Mouse (Mus musculus) adrenal gland, adult 8-10 months (tissue): Measurements from ENCODE around the gene Dicer1. TPM values are rescaled to one million over a fixed set of nuclear protein-coding genes. Genes with fewer than 3 reads are reported as not detected.
"Not testable (repeated sequence)": the region's sequence is repeated elsewhere in the genome, so short reads cannot be mapped to it uniquely, and the experiment has no call there.

ENCODE experiments used
- DNase-seq: peaks from one replicate; pipeline ENCODE4 v3.0.0; 2022
- total RNA-seq, 4 experiments: library from RNA; stranded (reverse); gene quantifications; 2 replicates each; pipeline ENCODE4 v1.2.4; 2022

The Dicer1 gene
- total RNA-seq, 4 experiments from 2014 or later = 46.3 to 58.1 (median 48.4) TPM

DNA sequence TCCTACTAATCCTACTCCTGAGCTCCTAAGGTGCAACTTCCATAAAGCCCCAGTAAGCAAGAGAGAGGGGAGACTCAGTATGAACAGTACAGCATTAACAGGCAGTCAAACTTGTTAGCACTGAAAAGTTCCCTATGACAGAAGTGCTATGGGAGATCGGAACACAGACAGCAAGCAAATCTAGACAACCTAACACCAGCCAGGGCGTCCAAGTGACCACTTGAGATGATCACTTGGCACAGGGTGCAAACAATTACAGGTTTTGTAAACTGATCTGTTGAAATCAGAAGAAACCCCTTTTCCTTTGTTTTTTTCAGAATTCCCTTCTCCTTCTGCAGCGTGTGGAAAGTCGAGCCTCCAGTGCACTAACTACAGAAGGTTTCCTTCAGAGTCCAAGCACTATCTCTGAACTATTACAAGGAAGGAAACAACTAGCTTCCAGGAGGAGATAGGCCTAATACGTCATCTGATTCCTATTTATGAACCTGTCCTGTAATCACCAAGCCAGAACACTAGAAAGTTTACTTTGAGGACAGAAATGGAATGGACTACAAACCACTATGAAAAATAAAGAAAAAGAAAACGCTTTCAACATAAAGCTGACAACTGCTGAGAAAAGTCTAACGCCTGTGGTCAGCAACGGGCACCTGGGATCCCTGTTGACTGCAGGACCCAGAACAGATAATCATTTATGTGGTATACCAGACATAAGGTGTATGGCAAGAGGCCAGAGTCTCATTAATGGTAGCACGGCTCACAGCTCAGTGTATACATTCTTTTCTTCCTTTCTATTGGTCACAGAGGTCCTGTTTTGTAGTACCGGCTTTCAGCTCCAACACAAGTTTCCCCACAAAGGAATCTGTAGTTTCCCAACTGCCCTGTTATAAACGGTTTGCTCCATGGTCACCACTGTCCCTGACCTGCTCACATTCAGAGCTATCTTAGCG lies 10.6 kb downstream of the Dicer1 start:
- no peak for DNase-seq

DNA sequence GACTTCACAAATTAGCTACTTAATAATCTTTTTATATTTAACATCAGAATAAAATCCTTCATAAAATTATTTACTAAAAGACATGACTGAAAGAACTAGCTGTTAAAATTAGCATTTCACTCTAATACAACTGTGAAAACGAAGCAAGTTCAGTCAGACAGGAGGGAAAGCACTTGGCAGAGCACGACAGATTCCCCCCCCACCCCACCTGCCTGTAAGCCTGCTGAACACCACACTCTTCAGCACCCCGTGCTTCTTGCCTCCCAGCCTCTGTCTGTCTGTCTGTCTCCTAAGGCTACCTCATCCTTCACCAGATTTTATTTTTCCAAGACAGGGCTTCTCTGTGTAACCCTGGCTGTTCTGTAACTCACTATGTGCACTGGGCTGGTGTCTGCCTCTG lies 12.8 kb downstream of the Dicer1 start:
- DNase-seq = no peak

DNA sequence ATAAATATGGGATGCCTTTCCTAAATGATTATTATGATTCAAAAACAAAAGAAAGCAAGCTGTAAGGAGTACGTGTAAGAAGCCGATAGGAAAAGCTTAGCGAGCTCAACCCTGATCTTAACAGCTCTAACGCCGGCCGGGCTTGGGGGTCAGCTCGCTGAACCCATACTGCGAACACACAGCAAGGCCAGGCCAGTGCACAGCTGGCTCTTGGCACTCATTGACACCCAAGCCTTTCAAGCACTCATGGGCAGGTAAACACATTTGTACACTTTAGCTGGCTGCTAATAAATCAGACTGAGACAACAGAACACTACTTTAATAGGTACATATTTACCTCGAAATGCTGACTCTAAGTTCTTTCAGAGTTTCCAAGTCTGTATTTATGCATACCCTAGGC lies 13.3 kb downstream of the Dicer1 start:
- no peak for DNase-seq

DNA sequence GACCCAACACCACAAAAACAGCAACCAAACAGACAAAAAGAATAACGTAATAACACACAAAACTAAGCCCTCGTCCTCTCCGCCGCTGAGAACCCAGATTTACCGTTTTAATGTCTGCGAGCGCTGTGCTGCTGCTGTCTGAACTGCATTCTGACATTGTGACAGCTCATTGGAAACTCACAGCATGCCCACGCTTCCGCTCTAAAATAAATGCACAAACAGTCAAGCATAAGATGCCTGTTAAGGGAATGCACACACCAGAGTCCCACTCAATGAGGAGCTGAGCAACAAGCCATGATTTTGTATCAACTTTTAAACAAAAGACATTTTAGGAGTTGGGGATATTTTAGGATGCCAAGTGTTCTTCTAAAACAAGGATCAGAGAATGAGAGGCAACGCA lies 14.1 kb downstream of the Dicer1 start:
- no peak for DNase-seq

GRCm38 (mm10) chr12:104735993-104736395 lies 15.8 kb downstream of the Dicer1 start:
- no peak for DNase-seq

DNA sequence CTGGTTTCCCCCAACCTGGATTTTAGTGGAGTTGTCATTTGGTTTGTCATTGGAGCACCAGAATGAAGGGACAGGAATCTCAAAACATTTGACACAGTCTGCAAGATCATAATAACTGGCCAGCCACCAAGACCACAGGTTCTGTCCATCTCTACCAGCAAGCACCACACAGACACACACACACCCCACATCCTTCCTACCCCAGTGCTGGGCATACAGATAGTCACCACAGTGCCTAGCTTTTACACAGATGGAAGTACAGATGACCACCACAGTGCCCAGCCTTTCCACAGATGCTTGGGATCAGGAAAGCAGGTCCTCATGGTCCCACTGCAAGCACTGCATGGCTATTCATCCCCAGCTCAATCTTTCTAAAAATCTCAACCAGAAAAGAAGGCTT lies 18.6 kb downstream of the Dicer1 start:
- DNase-seq = no peak

DNA sequence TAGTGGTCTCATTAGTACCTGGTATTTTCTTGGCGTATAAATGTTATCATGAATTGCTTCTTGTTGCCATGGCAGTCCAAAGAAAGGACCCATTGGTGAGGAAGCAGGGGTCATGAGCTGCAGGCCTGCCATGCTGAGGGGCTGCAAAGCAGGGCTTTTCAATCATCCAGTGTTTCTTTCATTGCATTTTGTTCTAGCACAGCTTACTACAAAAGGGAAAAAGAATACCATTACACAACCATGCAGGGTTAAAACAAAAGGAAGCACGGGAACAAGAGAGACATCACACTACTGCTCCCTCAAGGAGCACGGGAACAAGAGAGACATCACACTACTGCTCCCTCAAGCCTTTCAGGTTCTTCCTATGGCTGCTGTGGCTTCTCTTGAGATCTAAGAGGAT lies 20.0 kb downstream of the Dicer1 start:
- DNase-seq = no peak

GRCm38 (mm10) chr12:104726436-104726835 lies 25.3 kb downstream of the Dicer1 start:
- not testable (repeated sequence) for DNase-seq

DNA sequence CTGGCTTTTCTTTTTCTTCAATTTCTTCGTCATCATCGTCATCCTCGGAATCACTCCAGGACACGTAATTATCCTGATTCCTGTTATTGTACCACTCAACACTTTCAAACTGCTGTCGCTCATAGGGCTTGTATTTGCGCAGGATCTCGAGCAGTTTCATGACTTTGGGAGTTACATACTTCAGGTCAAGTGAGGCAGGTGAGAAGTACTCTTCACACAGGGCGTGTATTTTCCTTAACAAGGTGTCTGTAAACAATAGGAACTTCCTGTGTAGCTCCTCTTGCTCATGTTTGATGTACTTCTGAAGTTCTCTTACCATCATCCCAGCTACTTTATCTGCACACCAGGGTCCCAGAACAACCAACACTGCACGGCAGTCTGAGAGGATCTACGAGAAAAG lies 29.7 kb downstream of the Dicer1 start:
- no peak for DNase-seq

DNA sequence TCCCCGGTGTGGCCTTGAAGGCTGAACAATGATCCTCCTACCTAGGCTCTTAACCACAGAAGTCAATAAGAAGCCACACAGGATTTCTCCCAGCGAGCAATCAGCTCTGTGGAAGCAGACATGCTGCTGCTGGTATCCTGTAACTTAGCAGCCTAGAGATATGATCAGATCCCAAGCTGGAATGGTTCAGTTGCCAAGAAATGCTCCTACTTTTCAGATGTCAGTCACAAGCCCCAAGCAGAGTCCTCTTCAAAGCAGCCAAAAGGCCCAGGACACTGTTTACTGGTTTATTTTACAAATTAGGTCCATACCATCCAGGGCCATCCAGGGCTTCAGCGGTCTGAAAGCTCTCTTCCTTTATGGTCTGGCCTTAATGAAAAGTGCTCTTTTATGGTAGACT lies 30.7 kb downstream of the Dicer1 start:
- no peak for DNase-seq

DNA sequence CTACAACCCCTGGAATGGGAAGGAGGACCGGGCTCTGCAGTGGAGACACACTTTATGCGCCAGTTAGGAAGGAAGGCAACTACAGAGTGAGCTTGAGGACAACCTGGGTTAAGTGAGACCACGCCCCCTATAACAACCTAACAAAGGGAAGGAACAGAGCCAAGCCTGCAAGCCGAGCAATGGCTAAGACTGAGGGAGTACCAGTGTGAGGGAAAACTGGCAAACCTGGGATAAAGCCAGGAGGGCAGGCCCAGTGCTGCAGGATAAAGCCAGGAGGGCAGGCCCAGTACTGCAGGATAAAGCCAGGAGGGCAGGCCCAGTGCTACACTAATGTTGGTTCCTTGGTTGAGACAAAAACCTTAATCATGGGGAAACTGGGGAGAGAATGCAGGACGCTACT lies 32.8 kb downstream of the Dicer1 start:
- no peak for DNase-seq

DNA sequence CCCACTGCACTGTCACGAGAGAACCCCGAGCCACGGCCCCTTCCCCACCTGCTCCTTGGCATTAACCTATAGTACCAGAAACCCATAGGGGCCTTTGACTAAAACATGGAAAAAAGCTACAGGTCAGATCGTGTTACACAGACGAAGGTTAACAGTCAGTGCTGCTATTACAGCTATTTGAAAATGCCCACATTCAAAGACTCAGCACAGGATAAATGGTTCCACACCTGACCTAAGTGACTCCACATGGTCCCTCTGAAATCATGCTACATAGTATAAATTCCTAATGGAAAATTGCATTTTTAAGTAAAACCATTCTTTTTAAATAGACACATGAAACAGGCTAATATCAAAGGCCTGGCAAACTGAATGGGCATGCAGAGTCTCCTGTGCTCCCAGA lies 35.3 kb downstream of the Dicer1 start:
- no peak for DNase-seq

DNA sequence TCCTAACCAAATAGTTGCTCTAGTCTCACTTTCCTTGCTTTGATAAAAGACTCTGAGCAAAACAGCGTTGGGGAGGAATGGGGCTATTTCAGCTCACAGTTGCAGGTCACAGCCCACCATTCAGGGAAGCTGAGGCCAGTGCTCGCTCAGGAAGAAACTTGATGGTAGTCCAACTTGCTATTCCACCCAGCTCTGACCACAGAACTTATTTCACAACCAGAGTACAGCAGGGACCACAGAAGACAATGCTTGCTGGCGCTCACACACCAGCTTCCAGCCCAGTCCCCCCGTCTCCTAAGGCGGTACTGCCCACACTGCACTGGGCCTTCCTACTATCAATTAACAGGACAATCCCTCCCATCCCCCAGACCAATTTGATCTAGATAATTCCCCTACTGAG lies 36.3 kb downstream of the Dicer1 start:
- DNase-seq = no peak

DNA sequence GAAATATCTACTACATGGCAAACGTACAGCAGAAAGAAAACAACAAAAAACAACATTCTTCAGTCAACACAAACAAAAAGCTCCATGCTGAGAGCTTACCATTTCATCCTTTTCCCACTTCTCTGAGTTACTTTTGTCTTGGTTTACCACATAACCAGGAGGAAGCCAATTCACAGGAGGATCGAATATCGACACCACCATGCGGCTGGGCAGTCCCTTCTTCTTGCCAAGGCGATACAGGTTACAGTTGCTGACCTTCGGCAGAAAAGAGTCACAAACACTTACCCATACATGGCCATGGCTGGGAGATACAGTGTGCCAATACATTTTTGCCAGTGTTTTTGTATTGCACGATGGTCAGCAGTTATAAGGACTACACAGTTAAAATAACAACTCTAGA lies 51.5 kb downstream of the Dicer1 start:
- no peak for DNase-seq

DNA sequence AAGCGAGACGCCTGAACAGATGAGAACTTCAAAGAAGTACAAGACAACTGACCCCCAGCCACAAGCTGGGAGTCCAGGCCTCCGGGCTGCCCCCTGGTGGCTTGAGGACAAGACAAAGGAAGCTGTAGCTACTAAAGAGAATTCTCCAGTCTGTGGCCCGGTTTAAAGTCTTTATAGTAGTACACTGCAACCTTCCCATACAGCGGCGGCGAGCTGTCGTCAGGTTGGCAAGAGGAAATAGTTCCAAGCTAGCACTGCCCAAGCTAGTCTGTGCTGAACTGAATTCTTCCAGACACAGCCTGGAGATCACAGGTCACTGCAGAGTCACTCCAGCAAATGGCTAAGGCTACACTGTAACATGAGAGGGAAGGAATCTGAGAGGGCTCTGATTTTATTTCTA lies 52.0 kb downstream of the Dicer1 start:
- no peak for DNase-seq

GRCm38 (mm10) chr12:104695514-104695913 lies 56.2 kb downstream of the Dicer1 start:
- DNase-seq = no peak

- DNase-seq = no peak
Measured at GRCm38 (mm10) chr12:104692864-104693263, 58.9 kb downstream of the Dicer1 start.

DNA sequence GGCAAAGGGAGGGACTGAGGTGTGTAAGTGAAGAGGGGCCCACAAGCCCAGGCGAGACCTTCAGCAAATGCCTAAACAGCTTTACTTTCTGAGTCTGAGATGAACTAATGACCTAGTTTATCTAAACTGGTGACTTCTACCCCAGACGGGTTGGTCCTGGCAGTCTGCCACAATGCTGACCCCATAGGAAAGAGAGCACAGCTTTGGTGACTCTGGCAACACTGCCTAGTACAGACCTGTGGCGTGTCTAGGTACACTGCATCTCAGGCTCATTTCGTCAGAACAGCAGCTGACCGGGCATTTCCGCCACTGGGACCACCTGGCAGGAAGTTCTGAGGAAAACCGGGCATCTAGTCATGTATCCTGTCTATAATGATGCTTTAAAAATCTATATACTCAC lies 61.3 kb downstream of the Dicer1 start:
- no peak for DNase-seq

GRCm38 (mm10) chr12:104688870-104689269 lies 62.9 kb downstream of the Dicer1 start:
- no peak for DNase-seq

- no peak for DNase-seq
Measured at GRCm38 (mm10) chr12:104684411-104684931, 67.3 kb downstream of the Dicer1 start.

GRCm38 (mm10) chr12:104679819-104680132 lies 72.0 kb downstream of the Dicer1 start:
- DNase-seq = no peak

DNA sequence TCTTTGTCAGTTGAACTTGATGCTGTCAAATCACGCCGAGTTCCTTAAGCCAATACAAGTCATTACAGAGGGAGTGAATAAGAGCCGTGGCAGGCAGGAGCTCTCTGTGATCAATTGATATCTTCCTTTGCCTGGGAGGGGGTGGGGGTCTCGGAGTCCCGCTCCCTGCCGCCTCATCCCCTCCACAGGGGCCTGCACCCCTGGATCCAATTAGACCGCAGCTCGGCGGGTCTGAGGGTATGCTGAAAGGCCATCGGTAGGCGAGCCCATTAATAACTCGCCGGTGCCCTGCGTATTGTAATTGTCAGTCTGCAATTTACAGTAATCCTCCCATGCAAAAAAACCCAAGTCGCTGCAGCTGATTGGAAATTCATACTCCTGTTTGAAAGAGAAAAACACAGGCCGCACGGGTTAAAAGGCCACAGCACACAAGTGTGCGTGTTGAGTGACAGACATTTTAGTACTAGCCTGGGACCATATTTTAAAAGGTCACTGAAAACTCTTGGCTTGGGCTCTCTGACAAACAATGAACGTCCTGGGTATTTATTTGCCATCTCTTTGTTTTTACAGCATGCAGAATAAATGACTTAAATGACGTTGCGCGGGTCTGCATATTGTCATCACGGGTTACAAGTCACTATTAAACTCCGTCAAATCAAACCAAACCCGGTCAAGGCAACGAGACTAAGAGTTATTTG lies 72.5 kb downstream of the Dicer1 start:
- no peak for DNase-seq

DNA sequence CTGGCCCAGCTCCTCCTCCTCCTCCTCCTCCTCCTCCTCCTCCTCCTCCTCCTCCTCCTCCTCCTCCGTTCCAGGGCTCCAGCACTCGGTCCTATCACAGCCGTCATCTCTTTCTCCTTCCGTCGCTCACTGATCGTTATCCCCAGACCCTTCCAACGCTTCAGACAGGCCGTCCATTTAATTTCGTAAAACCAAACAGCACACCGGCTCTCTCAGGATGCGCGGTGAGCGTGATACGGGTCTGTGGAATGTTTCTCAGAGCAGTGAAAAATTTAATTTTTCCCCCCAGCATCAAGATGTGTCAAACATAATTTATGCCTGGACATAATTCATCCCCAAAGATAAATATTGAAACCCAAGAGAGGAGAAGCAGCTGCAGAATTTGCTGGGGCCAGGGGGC lies 73.3 kb downstream of the Dicer1 start:
- DNase-seq = no peak

DNA sequence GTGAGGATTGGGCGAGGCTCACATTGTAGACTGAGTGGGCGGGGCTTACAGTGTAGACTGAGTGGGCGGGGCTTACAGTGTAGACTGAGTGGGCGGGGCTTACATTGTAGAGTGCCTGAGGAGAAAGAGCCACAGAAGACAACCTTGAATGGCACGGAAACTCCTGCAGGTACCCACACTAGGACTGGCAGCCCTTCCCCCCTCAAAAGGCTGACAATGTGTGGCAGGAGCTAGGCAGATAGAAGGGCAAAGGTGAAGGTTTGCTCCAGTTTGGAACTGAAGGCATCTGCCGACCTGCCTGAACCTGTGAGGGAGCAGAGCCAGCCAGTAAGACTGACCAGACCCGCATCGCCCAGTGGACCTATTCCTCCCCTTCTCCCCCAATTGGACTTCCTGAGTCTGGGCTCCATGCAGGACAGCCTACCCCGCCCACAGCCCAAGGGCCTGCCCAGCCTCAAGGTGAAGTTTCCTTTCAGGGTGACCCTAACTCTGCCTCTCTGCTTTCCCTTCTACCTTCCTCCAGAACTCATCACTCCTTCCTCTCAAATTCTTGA lies 74.3 kb downstream of the Dicer1 start:
- no peak for DNase-seq
